Mouse (Mus musculus) ES-Bruce4 (cell line): ENCODE data around the gene Wasf1. TPM values are rescaled to one million over a fixed set of nuclear protein-coding genes. Genes with fewer than 3 reads are reported as not detected.

Experiments
- H3K27ac ChIP-seq: 2 replicates; pipeline ENCODE4 v1.5.1; 2012; ENCODE audit warnings: low read length, inconsistent platforms; ENCODE audit not compliant: insufficient read depth
- H3K27me3 ChIP-seq: 2 replicates; pipeline ENCODE4 v1.6.1; 2012; ENCODE audit warnings: mild to moderate bottlenecking, low read length, inconsistent platforms; ENCODE audit not compliant: control insufficient read depth, poor library complexity, insufficient read depth, severe bottlenecking
- H3K36me3 ChIP-seq: 2 replicates; pipeline ENCODE4 v1.6.1; 2012; ENCODE audit warnings: inconsistent platforms, mild to moderate bottlenecking, low read length, moderate library complexity; ENCODE audit not compliant: control insufficient read depth, poor library complexity, insufficient read depth, severe bottlenecking
- H3K4me1 ChIP-seq: one replicate; pipeline ENCODE4 v1.8.1; 2011; ENCODE audit warnings: low read length; ENCODE audit not compliant: control insufficient read depth, insufficient read depth
- H3K4me3 ChIP-seq: 2 replicates; pipeline ENCODE4 v1.5.1; 2011; ENCODE audit warnings: low read depth, mild to moderate bottlenecking, low read length
- H3K9ac ChIP-seq: 2 replicates; pipeline ENCODE4 v1.6.1; 2012; ENCODE audit warnings: low read depth, mild to moderate bottlenecking, inconsistent platforms; ENCODE audit not compliant: poor library complexity, severe bottlenecking
- H3K9me3 ChIP-seq: replicated peaks from 2 replicates; pipeline ENCODE4 v1.6.1; 2012; ENCODE audit warnings: mild to moderate bottlenecking, low read length, inconsistent platforms; ENCODE audit not compliant: control insufficient read depth, poor library complexity, insufficient read depth, severe bottlenecking
- CTCF ChIP-seq: IDR thresholded peaks from one replicate; pipeline ENCODE4 v1.8.1; 2011; ENCODE audit warnings: low read depth, low read length
- EP300 ChIP-seq: IDR thresholded peaks from 2 replicates; pipeline ENCODE4 v1.6.1; 2011; ENCODE audit warnings: low read depth, low read length; ENCODE audit not compliant: insufficient read depth
- POLR2A ChIP-seq: IDR thresholded peaks from one replicate; pipeline ENCODE4 v1.8.1; 2011; ENCODE audit warnings: low read length; ENCODE audit not compliant: insufficient read depth
- polyA plus RNA-seq: library from polyadenylated mRNA; stranded (reverse); fragments of >200 nt; gene quantifications from 2 replicates; pipeline ENCODE4 v1.2.4, GENCODE M21; 2011; ENCODE audit warnings: low read depth; ENCODE audit not compliant: missing spikeins, insufficient read depth, insufficient read length

Wasf1 gene
- polyA plus RNA-seq, 1 experiment = 47.3 TPM

DNA sequence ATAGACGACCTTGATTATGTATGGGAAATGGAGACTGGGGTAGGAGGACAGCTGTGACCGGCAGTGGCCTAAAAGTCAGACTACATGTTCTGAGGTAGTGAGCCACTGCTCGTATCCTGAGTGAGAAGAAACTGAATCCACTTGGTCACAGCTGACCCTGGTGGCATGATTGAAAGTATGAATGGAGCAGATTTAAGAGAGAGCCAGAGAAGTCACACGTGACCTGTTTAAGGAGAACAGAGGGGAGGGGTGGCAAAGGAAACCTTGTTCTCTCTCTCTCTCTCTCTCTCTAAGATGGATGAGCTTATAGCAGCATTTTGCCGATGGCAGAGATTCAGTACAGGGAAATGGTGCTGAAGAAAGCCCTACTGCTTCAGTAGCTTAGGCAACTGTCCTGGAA lies 13.4 kb downstream of the Wasf1 start:
- peaks cover 6% of the 10 kb centered on the region for H3K4me1 ChIP-seq
- no peak overlapping the region for H3K4me3 ChIP-seq
- no peaks in the 10 kb centered on the region for H3K36me3 ChIP-seq
- TF ChIP-seq POLR2A (no peak), EP300 (no peak), CTCF (no peak)
- no peak overlapping the region for H3K27ac ChIP-seq
- H3K27me3 ChIP-seq = no peaks in the 10 kb centered on the region
- no peak overlapping the region for H3K9ac ChIP-seq
- H3K9me3 ChIP-seq = no peaks in the 10 kb centered on the region

DNA sequence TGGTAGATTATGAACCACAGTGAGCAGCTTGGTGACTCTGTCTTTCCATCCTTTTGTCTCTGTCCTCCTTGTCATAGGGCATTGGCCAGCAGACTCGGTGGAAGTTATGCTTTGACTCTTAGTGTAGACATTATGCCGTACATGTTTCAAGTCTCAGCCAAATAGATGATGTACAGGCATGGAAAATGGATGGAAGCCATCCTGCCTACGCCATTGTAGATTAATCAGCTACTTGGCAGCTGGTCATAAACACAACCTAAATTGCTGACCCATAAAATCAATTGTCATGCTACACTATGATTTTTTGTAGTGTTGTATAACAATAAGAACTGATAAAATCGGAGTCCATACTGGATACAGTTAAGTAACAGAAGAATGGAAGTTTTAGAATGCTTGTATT lies 18.5 kb downstream of the Wasf1 start:
- H3K9ac ChIP-seq = no peak overlapping the region
- H3K27ac ChIP-seq = no peak overlapping the region
- H3K27me3 ChIP-seq = no peaks in the 10 kb centered on the region
- H3K9me3 ChIP-seq = no peaks in the 10 kb centered on the region
- no peak for TF ChIP-seq EP300
- no peak for TF ChIP-seq POLR2A
- no peak for TF ChIP-seq CTCF
- no peak overlapping the region for H3K4me3 ChIP-seq
- H3K36me3 ChIP-seq = no peaks in the 10 kb centered on the region
- peaks cover 3% of the 10 kb centered on the region for H3K4me1 ChIP-seq

DNA sequence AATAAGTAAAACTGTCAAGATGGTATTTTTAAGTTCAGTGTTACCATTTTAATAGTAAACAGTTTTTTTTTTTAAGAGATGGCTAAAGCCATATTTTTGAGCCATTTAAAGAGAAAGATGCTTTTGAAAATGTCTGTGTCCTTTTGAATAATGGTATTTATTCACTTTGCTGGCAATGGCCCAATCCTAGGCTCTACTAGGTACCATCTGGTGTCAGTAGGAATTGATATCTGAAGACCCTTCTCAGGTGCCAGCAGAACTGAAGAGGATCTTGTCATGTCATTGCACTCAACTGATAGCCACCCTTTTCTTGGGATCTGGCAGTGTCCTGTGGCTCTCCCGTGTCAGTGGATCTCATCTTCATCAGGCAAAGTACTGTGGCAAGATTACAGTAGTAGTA lies 22.9 kb downstream of the Wasf1 start:
- Histone ChIP-seq H3K4me1 (peaks cover 3% of the 10 kb centered on the region), H3K27me3 (no peaks in the 10 kb centered on the region), H3K36me3 (no peaks in the 10 kb centered on the region), H3K27ac (no peak overlapping the region), H3K9ac (no peak overlapping the region), H3K4me3 (no peak overlapping the region), H3K9me3 (no peaks in the 10 kb centered on the region)
- TF ChIP-seq POLR2A (no peak), CTCF (no peak), EP300 (no peak)

DNA sequence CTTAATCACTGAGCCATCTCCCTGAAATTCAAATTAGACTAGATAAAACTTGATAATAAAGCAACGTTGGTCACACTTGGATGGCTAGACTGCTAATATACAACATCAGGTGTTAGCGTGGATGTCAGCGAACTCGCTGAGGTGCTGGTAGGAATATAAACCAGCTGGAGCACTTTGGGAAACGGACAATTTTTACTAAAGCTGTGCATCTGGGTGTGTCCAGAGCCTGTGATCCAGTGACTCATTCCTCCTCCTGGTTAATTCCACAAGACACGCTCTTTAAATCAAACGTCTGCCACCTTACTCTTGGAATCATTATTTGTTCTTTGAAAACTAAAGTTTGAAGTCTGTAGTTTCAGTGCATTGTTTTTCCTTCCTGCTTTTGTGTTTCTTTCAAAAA lies 23.5 kb downstream of the Wasf1 start:
- TF ChIP-seq EP300 (no peak), CTCF (no peak), POLR2A (no peak)
- Histone ChIP-seq H3K9me3 (no peaks in the 10 kb centered on the region), H3K27ac (no peak overlapping the region)

DNA sequence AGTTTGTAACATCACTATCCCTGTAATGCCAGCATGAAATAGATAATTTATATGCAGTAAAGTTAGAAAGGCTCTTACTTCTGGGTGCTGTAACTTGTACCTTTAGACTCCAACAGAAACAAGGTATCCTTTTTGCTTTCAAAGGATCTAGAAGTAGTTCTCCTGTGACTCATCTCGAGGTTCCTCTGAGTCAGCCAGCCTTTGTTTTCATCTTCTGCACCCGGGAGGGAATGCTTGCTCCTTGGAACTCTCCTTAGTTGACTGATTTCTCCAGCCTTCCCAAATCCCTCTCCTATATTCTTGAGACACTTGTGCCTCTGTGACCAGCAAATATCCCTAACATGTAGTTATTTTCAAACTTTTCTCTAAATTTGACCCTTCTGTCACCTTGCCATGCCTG lies 25.3 kb downstream of the Wasf1 start:
- H3K9ac ChIP-seq = no peak overlapping the region
- peaks cover 5% of the 10 kb centered on the region for H3K4me1 ChIP-seq
- H3K27ac ChIP-seq = no peak overlapping the region
- H3K36me3 ChIP-seq = no peaks in the 10 kb centered on the region
- no peak for TF ChIP-seq POLR2A
- no peak for TF ChIP-seq CTCF
- no peak for TF ChIP-seq EP300
- no peaks in the 10 kb centered on the region for H3K9me3 ChIP-seq
- H3K27me3 ChIP-seq = no peaks in the 10 kb centered on the region
- H3K4me3 ChIP-seq = no peak overlapping the region

More for the DNA sequence above, 23.5 kb downstream of the Wasf1 start:
- H3K36me3 ChIP-seq = no peaks in the 10 kb centered on the region
- no peaks in the 10 kb centered on the region for H3K27me3 ChIP-seq
- no peak overlapping the region for H3K4me3 ChIP-seq
- no peak overlapping the region for H3K9ac ChIP-seq
- H3K4me1 ChIP-seq = peaks cover 5% of the 10 kb centered on the region

DNA sequence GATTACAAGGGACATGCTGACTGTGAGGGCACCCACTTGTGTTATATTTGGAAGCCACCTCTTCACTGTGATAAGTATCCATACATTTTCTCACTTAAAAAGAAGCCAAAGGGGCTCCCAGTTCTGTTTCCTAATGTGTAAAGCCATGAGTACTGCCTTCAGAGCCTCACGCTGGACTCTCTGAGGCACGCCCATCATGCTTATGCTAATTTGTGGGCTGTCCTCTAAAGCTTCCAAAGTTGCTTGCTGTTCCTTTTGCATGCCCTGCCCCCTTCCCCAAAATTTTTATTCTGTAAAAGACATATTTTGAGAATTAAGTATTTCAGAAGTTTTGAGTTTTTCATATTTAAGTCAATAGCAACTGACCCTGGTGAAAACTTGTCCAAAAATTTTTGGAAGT lies 27.5 kb downstream of the Wasf1 start:
- TF ChIP-seq CTCF (no peak), EP300 (no peak), POLR2A (no peak)
- Histone ChIP-seq H3K4me1 (peaks cover 5% of the 10 kb centered on the region), H3K9ac (peak overlapping the region; percentile 68), H3K27ac (peak overlapping the region; percentile 85), H3K36me3 (no peaks in the 10 kb centered on the region), H3K4me3 (no peak overlapping the region), H3K27me3 (no peaks in the 10 kb centered on the region), H3K9me3 (no peaks in the 10 kb centered on the region)
